Mouse (Mus musculus): ENCODE data around the gene Smim10l2a. TPM values are rescaled to one million over a fixed set of nuclear protein-coding genes. Genes with fewer than 3 reads are reported as not detected.

The Smim10l2a gene
- polyA plus RNA-seq, 1 experiment, result 8.9 TPM

GRCm38 (mm10) chrX:56384142-56384541, 9.8 kb downstream of the Smim10l2a start:
- no peak overlapping the region for H3K4me3 ChIP-seq (ENCODE audit: control insufficient read depth, low read depth, low read length)
- H3K27ac ChIP-seq (ENCODE audit: control insufficient read depth, insufficient read depth, low read depth, low read length), result no peak overlapping the region
- H3K36me3 ChIP-seq (ENCODE audit: control insufficient read depth, insufficient read depth, low read length), result no peaks in the 10 kb centered on the region
- no peaks in the 10 kb centered on the region for H3K27me3 ChIP-seq (ENCODE audit: control insufficient read depth, insufficient read depth, low read length)
- 0 out of 2 replicates have a peak, but pooled peaks cover 2% of the 10 kb centered on the region for H3K4me1 ChIP-seq (ENCODE audit: control insufficient read depth, insufficient read depth, low read length)
- TF ChIP-seq CTCF (IDR thresholded peaks at IDR 0.05; ENCODE audit: control insufficient read depth, insufficient read depth, insufficient replicate concordance, low read depth, low read length), result no peak
- no peak for TF ChIP-seq POLR2A (IDR thresholded peaks at IDR 0.05; ENCODE audit: control insufficient read depth, low read depth, low read length)

DNA sequence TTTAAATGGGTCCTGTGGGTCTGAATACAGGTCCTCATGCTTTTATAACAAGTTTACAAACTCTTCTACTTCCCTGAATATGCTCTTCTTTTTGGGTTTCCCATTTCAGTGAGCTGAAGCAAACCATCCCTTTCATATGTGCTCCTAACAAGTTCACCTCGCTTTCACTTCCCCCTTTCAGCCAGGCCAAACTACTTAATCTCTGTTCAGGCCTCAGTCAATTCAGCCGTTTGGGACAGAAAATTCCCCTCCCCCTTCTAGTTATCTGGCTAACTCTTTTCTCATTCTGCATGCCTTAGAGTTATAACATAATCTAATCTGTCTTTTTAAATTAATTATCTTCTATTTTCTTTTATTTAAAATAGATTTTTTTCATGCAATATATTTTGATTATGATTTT, 30.3 kb downstream of the Smim10l2a start:
- no peaks in the 10 kb centered on the region for H3K4me1 ChIP-seq (ENCODE audit: control insufficient read depth, insufficient read depth, low read length)

GRCm38 (mm10) chrX:56405482-56405881, 31.1 kb downstream of the Smim10l2a start:
- Histone ChIP-seq H3K27ac (ENCODE audit: control insufficient read depth, insufficient read depth, low read depth, low read length) (no peak overlapping the region), H3K27me3 (ENCODE audit: control insufficient read depth, insufficient read depth, low read length) (no peaks in the 10 kb centered on the region), H3K36me3 (ENCODE audit: control insufficient read depth, insufficient read depth, low read length) (no peaks in the 10 kb centered on the region), H3K4me3 (ENCODE audit: control insufficient read depth, low read depth, low read length) (no peak overlapping the region), H3K4me1 (ENCODE audit: control insufficient read depth, insufficient read depth, low read length) (no peaks in the 10 kb centered on the region)
- no peak for TF ChIP-seq POLR2A (IDR thresholded peaks at IDR 0.05; ENCODE audit: control insufficient read depth, low read depth, low read length)
- TF ChIP-seq CTCF (IDR thresholded peaks at IDR 0.05; ENCODE audit: control insufficient read depth, insufficient read depth, insufficient replicate concordance, low read depth, low read length), result no peak

More for the DNA sequence above, 30.3 kb downstream of the Smim10l2a start:
- Histone ChIP-seq H3K27ac (ENCODE audit: control insufficient read depth, insufficient read depth, low read depth, low read length) (no peak overlapping the region), H3K4me3 (ENCODE audit: control insufficient read depth, low read depth, low read length) (no peak overlapping the region), H3K36me3 (ENCODE audit: control insufficient read depth, insufficient read depth, low read length) (no peaks in the 10 kb centered on the region), H3K27me3 (ENCODE audit: control insufficient read depth, insufficient read depth, low read length) (no peaks in the 10 kb centered on the region)
- no peak for TF ChIP-seq CTCF (IDR thresholded peaks at IDR 0.05; ENCODE audit: control insufficient read depth, insufficient read depth, insufficient replicate concordance, low read depth, low read length)
- no peak for TF ChIP-seq POLR2A (IDR thresholded peaks at IDR 0.05; ENCODE audit: control insufficient read depth, low read depth, low read length)

DNA sequence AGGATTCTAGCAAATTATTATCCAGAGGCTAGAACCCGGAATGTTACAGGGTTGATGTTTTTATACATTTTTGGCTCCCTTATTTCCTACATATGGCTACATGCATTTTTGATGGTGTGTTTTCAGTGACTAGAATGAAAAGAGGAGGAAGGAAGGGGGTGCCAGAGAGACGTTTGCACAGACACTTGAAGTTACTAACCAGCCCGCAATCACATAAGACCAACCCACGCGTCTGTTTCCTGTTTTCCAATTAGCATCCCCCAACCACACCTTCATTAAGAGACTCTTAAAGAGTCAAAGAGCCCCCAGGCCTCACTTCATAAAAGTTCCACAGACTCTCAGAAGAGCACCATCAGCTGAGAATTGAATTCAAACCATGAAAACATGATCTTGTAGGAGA, 31.7 kb downstream of the Smim10l2a start:
- no peak overlapping the region for H3K4me3 ChIP-seq (ENCODE audit: control insufficient read depth, low read depth, low read length)
- H3K27me3 ChIP-seq (ENCODE audit: control insufficient read depth, insufficient read depth, low read length), result no peaks in the 10 kb centered on the region
- TF ChIP-seq POLR2A (IDR thresholded peaks at IDR 0.05; ENCODE audit: control insufficient read depth, low read depth, low read length) (no peak), CTCF (IDR thresholded peaks at IDR 0.05; ENCODE audit: control insufficient read depth, insufficient read depth, insufficient replicate concordance, low read depth, low read length) (no peak)
- no peaks in the 10 kb centered on the region for H3K4me1 ChIP-seq (ENCODE audit: control insufficient read depth, insufficient read depth, low read length)
- no peak overlapping the region for H3K27ac ChIP-seq (ENCODE audit: control insufficient read depth, insufficient read depth, low read depth, low read length)
- no peaks in the 10 kb centered on the region for H3K36me3 ChIP-seq (ENCODE audit: control insufficient read depth, insufficient read depth, low read length)

GRCm38 (mm10) chrX:56416277-56416676, 41.9 kb downstream of the Smim10l2a start:
- no peak overlapping the region for H3K27ac ChIP-seq (ENCODE audit: control insufficient read depth, insufficient read depth, low read depth, low read length)
- no peak for TF ChIP-seq POLR2A (IDR thresholded peaks at IDR 0.05; ENCODE audit: control insufficient read depth, low read depth, low read length)
- no peak for TF ChIP-seq CTCF (IDR thresholded peaks at IDR 0.05; ENCODE audit: control insufficient read depth, insufficient read depth, insufficient replicate concordance, low read depth, low read length)
- H3K4me1 ChIP-seq (ENCODE audit: control insufficient read depth, insufficient read depth, low read length), result no peaks in the 10 kb centered on the region

GRCm38 (mm10) chrX:56417541-56417940, 43.2 kb downstream of the Smim10l2a start:
- TF ChIP-seq CTCF (IDR thresholded peaks at IDR 0.05; ENCODE audit: control insufficient read depth, insufficient read depth, insufficient replicate concordance, low read depth, low read length), result no peak
- no peak for TF ChIP-seq POLR2A (IDR thresholded peaks at IDR 0.05; ENCODE audit: control insufficient read depth, low read depth, low read length)
- H3K4me3 ChIP-seq (ENCODE audit: control insufficient read depth, low read depth, low read length), result no peak overlapping the region
- H3K36me3 ChIP-seq (ENCODE audit: control insufficient read depth, insufficient read depth, low read length), result no peaks in the 10 kb centered on the region
- H3K27me3 ChIP-seq (ENCODE audit: control insufficient read depth, insufficient read depth, low read length), result no peaks in the 10 kb centered on the region
- no peak overlapping the region for H3K27ac ChIP-seq (ENCODE audit: control insufficient read depth, insufficient read depth, low read depth, low read length)
- no peaks in the 10 kb centered on the region for H3K4me1 ChIP-seq (ENCODE audit: control insufficient read depth, insufficient read depth, low read length)

More at GRCm38 (mm10) chrX:56416277-56416676, 41.9 kb downstream of the Smim10l2a start:
- Histone ChIP-seq H3K36me3 (ENCODE audit: control insufficient read depth, insufficient read depth, low read length) (no peaks in the 10 kb centered on the region), H3K4me3 (ENCODE audit: control insufficient read depth, low read depth, low read length) (no peak overlapping the region), H3K27me3 (ENCODE audit: control insufficient read depth, insufficient read depth, low read length) (no peaks in the 10 kb centered on the region)

Other genes starting within 250 kb of the Smim10l2a start
- gene 3830403N18Rik, start 238.0 kb upstream of the Smim10l2a start, polyA plus RNA-seq (2012; rRNA removed), result 0.54 and 0.84 TPM in 2 replicates
- gene Gm773, start 161.7 kb upstream of the Smim10l2a start, polyA plus RNA-seq (2012; rRNA removed), result 0.67 and 1.4 TPM in 2 replicates
- gene Zfp449, start 28.2 kb upstream of the Smim10l2a start, polyA plus RNA-seq (2012; rRNA removed), result 0.45 and 0.75 TPM in 2 replicates
- gene Gm2174, start 73.4 kb downstream of the Smim10l2a start, polyA plus RNA-seq (2012; rRNA removed), result not detected in 2 replicates
- gene Ints6l, start 80.3 kb downstream of the Smim10l2a start, polyA plus RNA-seq (2012; rRNA removed), result 5.7 and 6.8 TPM in 2 replicates
- gene Gm10477, start 150.2 kb downstream of the Smim10l2a start, polyA plus RNA-seq (2012; rRNA removed), result not detected in 2 replicates
- gene Gm648, start 175.0 kb downstream of the Smim10l2a start, polyA plus RNA-seq (2012; rRNA removed), result 3.0 and 4.6 TPM in 2 replicates
- 0.85 and 1.2 TPM in 2 replicates for gene Mmgt1, start 223.5 kb downstream of the Smim10l2a start, polyA plus RNA-seq (2012; rRNA removed)
- 4.2 and 5.4 TPM in 2 replicates for gene Slc9a6, start 235.2 kb downstream of the Smim10l2a start, polyA plus RNA-seq (2012; rRNA removed)

Measured in testis, adult 2 months (tissue).